Mouse (Mus musculus) MEL (cell line): ENCODE results near the gene Slirp. TPM values are rescaled to one million over a fixed set of nuclear protein-coding genes. Genes with fewer than 3 reads are reported as not detected.

Experiments used
- DNase-seq: peaks from one replicate; pipeline ENCODE4 v3.0.0; 2011; ENCODE audit warnings: low read depth, low spot score
- H3K27ac ChIP-seq: 2 replicates; pipeline ENCODE4 v1.5.1; 2012; ENCODE audit warnings: low read depth, mild to moderate bottlenecking, control low read depth, low read length, moderate library complexity; ENCODE audit not compliant: control insufficient read depth
- H3K27me3 ChIP-seq, 2 experiments: fragments of 150-350 bp in 1 of 2; sonication (generic) in 1 of 2; 2 replicates each; pipeline ENCODE4 v1.6.1; 2012; ENCODE audit warnings: low read length in 2 of 2, mild to moderate bottlenecking in 2 of 2, improper control_type of control experiment in 1 of 2, moderate library complexity in 1 of 2; ENCODE audit not compliant: insufficient read depth in 2 of 2, control insufficient read depth in 1 of 2
- H3K36me3 ChIP-seq, 2 experiments: 2 replicates each; pipeline ENCODE4 v1.6.1; 2012 to 2014; ENCODE audit warnings: low read length in 2 of 2, improper control_type of control experiment in 1 of 2, inconsistent platforms in 1 of 2, mild to moderate bottlenecking in 1 of 2; ENCODE audit not compliant: insufficient read depth in 2 of 2, control insufficient read depth in 1 of 2
- H3K4me1 ChIP-seq, 2 experiments: fragments of 150-350 bp in 1 of 2; sonication (generic) in 1 of 2; 2 replicates each; pipeline ENCODE4 v1.6.1; 2012; ENCODE audit warnings: low read length in 2 of 2, improper control_type of control experiment in 1 of 2, mild to moderate bottlenecking in 1 of 2; ENCODE audit not compliant: insufficient read depth in 2 of 2, control insufficient read depth in 1 of 2
- H3K4me3 ChIP-seq, 2 experiments: fragments of 150-350 bp in 1 of 2; sonication (generic) in 1 of 2; 2 replicates each; pipeline ENCODE4 v1.5.1; 2012; ENCODE audit warnings: low read depth in 2 of 2, low read length in 2 of 2, mild to moderate bottlenecking in 2 of 2, moderate library complexity in 2 of 2, control low read depth in 1 of 2, improper control_type of control experiment in 1 of 2; ENCODE audit not compliant: control insufficient read depth in 1 of 2, insufficient read depth in 1 of 2
- H3K79me2 ChIP-seq: 2 replicates; pipeline ENCODE4 v1.6.1; 2012; ENCODE audit warnings: mild to moderate bottlenecking, low read length, moderate library complexity; ENCODE audit not compliant: control insufficient read depth, poor library complexity, insufficient read depth
- H3K9ac ChIP-seq: 2 replicates; pipeline ENCODE4 v1.6.1; 2012; ENCODE audit warnings: low read depth, mild to moderate bottlenecking, control low read depth, low read length, moderate library complexity; ENCODE audit not compliant: control insufficient read depth, poor library complexity, severe bottlenecking
- H3K9me3 ChIP-seq: fragments of 150-350 bp; sonication (generic); replicated peaks from 2 replicates; pipeline ENCODE4 v1.6.1; 2012; ENCODE audit warnings: mild to moderate bottlenecking, low read length, improper control_type of control experiment, moderate library complexity; ENCODE audit not compliant: insufficient read depth
- BHLHE40 ChIP-seq: IDR thresholded peaks from 2 replicates; pipeline ENCODE4 v1.6.1; 2012; ENCODE audit warnings: low read depth, mild to moderate bottlenecking, inconsistent platforms, low read length, improper control_type of control experiment, borderline replicate concordance
- CHD1 ChIP-seq: IDR thresholded peaks from 2 replicates; pipeline ENCODE4 v1.6.1; 2012; ENCODE audit warnings: low read depth, mild to moderate bottlenecking, inconsistent platforms, low read length, improper control_type of control experiment
- GATA1 ChIP-seq: IDR thresholded peaks from 2 replicates; pipeline ENCODE4 v1.6.1; 2011; ENCODE audit warnings: low read depth, low read length, improper control_type of control experiment
- HCFC1 ChIP-seq: IDR thresholded peaks from 2 replicates; pipeline ENCODE4 v1.6.1; 2012; ENCODE audit warnings: low read depth, mild to moderate bottlenecking, inconsistent platforms, low read length, improper control_type of control experiment, moderate library complexity
- MAX ChIP-seq: IDR thresholded peaks from 2 replicates; pipeline ENCODE4 v1.6.1; 2011; ENCODE audit warnings: low read length, improper control_type of control experiment
- POLR2AphosphoS2 ChIP-seq: IDR thresholded peaks from 2 replicates; pipeline ENCODE4 v1.6.1; 2011; ENCODE audit warnings: low read length, improper control_type of control experiment
- TAL1 ChIP-seq: IDR thresholded peaks from 2 replicates; pipeline ENCODE4 v1.6.1; 2012; ENCODE audit warnings: mild to moderate bottlenecking, inconsistent platforms, low read length, moderate library complexity, mixed read lengths
- ZKSCAN1 ChIP-seq: IDR thresholded peaks from 2 replicates; pipeline ENCODE4 v1.6.1; 2012; ENCODE audit warnings: low read depth, mild to moderate bottlenecking, inconsistent platforms, low read length, improper control_type of control experiment, moderate library complexity
- polyA plus RNA-seq, 2 experiments: library from polyadenylated mRNA; stranded (reverse) in 1 of 2; unstranded in 1 of 2; fragments of >175 nt in 1 of 2; fragments of >200 nt in 1 of 2; gene quantifications; 2 replicates each; pipeline versions ENCODE4 v1.2.1 to v1.2.4; 2012; ENCODE audit warnings: low replicate concordance in 2 of 2, low read depth in 1 of 2; ENCODE audit not compliant: insufficient read length in 2 of 2, insufficient read depth in 1 of 2, missing spikeins in 1 of 2
- total RNA-seq: library from RNA; depleted of rRNA; stranded (reverse); fragments of 300-350 nt; gene quantifications from 2 replicates; pipeline ENCODE4 v1.2.3, GENCODE M21; 2012

Slirp gene
- total and polyA plus RNA-seq, 3 experiments = 166 to 182 TPM; not detected in 1

DNA sequence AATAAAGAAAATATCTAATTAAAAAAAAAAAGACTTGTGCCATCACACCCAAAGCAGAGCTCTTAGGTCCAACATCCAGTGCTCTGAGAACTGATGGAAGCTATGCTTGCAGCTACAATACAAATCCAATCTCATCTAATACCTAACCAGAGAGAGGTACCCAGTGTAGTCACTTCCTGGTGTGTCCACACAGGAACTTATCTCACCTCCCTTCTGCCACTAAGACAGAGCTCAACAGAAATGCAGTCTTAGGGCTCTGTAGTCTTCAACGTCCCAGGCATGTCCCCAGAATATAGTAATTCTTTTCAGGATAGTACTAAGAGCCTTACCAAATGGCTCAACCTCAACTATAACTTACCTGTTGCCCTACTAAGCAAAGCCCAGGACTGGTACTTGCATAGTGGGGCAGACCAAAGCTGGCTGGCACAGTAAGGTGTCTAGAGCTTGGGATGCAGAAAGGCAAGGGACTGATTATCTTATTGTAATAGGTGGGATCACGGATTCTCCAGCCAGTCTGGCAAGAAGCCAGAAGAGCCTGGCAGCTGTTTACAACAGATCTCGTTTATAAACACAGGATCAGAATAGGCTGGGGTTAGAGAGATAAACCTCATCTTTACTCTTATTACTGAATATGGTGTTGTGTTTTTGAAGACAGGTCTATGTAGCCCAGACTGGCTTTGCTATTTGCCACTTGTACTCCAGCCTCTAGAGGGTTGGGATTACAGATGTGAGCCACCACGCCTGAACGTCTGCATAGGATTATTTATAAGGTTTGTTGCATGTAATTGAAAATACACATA lies 21.8 kb upstream of the Slirp start:
- TF ChIP-seq TAL1 (peak; percentile 52), HCFC1 (no peak), ZKSCAN1 (peak; percentile 69; the same call in 1 of the 2 replicates), BHLHE40 (no peak)
- TF ChIP-seq, all 39 proteins: peak for 2
- H3K27me3 ChIP-seq = no peaks in the 10 kb centered on the region
- DNase-seq = no peak
- 0 out of 2 replicates have a peak overlapping the region, but pooled peaks have one; percentile 11 for H3K27ac ChIP-seq
- H3K4me3 ChIP-seq = no peak overlapping the region
- no peaks in the 10 kb centered on the region for H3K79me2 ChIP-seq
- peaks cover 0 to 15% of the 10 kb centered on the region in 2 experiments; a peak in 3 of 4 replicates for H3K36me3 ChIP-seq
- H3K9me3 ChIP-seq = no peaks in the 10 kb centered on the region
- H3K4me1 ChIP-seq = peaks cover 0 to 9% of the 10 kb centered on the region in 2 experiments; a peak in 1 of 4 replicates
- no peak overlapping the region for H3K9ac ChIP-seq

DNA sequence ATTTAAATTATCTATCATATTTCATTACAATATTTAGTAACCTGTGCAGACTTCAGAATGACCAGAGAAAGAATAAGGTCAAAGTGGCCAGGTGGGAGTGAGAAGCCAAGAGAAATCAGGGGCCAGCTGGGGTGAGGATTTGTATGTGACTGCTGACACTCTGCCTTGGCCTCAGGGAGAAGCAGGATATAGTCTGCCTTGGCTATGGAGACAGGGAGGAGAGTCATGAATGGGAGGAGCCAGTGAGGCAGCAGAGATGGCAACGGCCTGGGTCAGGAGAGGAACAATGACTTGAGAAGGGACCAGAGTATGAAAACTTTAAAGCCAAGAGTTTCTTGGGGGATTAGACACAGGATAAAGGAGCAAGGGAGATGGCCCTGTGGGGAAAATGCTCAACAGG lies 20.0 kb upstream of the Slirp start:
- H3K4me3 ChIP-seq = no peak overlapping the region
- no peaks in the 10 kb centered on the region for H3K9me3 ChIP-seq
- H3K27ac ChIP-seq = no peak overlapping the region
- no peaks in the 10 kb centered on the region for H3K79me2 ChIP-seq
- no peak for DNase-seq
- H3K4me1 ChIP-seq = peaks cover 0 to 9% of the 10 kb centered on the region in 2 experiments; a peak in 2 of 4 replicates
- peaks cover 0 to 30% of the 10 kb centered on the region in 2 experiments for H3K36me3 ChIP-seq
- H3K27me3 ChIP-seq = no peaks in the 10 kb centered on the region
- no peak for TF ChIP-seq CHD1
- TF ChIP-seq POLR2AphosphoS2 = peak; percentile 72
- no peak overlapping the region for H3K9ac ChIP-seq

DNA sequence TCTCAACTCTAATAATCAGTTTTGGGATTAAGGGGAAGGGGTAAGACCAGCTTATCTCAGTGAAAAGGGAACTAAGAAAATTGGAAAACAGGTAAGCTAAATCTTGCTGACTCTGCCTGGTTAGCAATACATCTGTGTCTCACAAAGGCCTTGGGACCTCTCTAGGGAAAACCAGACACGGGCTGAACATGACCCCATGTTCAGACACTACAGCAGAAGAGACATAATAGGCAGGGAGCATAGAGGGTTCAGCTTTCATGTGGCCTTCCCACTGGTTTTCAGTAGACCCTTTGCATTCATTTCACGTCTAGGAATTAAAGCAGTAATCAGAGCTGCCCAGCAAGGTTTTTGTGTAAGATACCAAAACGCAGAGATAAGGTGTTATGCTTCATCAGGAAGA lies 19.2 kb upstream of the Slirp start:
- TF ChIP-seq GATA1 = peak; percentile 62
- TF ChIP-seq TAL1 = peak; percentile 43
- no peak for TF ChIP-seq MAX
- Histone ChIP-seq H3K9me3 (no peaks in the 10 kb centered on the region), H3K27ac (no peak overlapping the region), H3K4me3 (no peak overlapping the region), H3K9ac (no peak overlapping the region), H3K4me1 (peaks cover 0 to 9% of the 10 kb centered on the region in 2 experiments; a peak in 2 of 4 replicates), H3K36me3 (peaks cover 0 to 33% of the 10 kb centered on the region in 2 experiments), H3K27me3 (no peaks in the 10 kb centered on the region), H3K79me2 (no peaks in the 10 kb centered on the region)
- no peak for DNase-seq
